Mouse (Mus musculus) left cerebral cortex, adult 18-20 months (tissue): ENCODE measurements around the gene Kdm6a. TPM values are rescaled to one million over a fixed set of nuclear protein-coding genes. Genes with fewer than 3 reads are reported as not detected.

ENCODE experiments used
- total RNA-seq, 2 experiments: library from RNA; stranded (reverse); gene quantifications; 2 replicates each; pipeline ENCODE4 v1.2.3; 2021

Gene Kdm6a
- total RNA-seq, 2 experiments from 2014 or later: 36.6 to 58.2 TPM

Other genes starting within 250 kb of the Kdm6a start
- gene Dusp21, start 16.7 kb upstream of the Kdm6a start, total RNA-seq: not detected